Mouse (Mus musculus): ENCODE measurements around the gene Rpl5. TPM values are rescaled to one million over a fixed set of nuclear protein-coding genes. Genes with fewer than 3 reads are reported as not detected.
"Not testable (repeated sequence)": the region's sequence is repeated elsewhere in the genome, so short reads cannot be mapped to it uniquely, and the experiment has no call there.

The Rpl5 gene
- polyA plus RNA-seq, 1 experiment from 2014 or later = 65.2 TPM

GRCm38 (mm10) chr5:107873886-107874302 lies 26.4 kb upstream of the Rpl5 start:
- no peaks in the 10 kb centered on the region for H3K4me1 ChIP-seq
- 68% methylated on average over 7 of the region's 7 CpGs for WGBS
- H3K27ac ChIP-seq (replicated peaks) = no peak overlapping the region
- H3K9ac ChIP-seq (replicated peaks) = no peak overlapping the region
- peaks cover 6% of the 10 kb centered on the region for H3K27me3 ChIP-seq
- no peak for ATAC-seq (ENCODE audit: low FRiP score, low read depth)
- H3K36me3 ChIP-seq = no peaks in the 10 kb centered on the region
- no peaks in the 10 kb centered on the region for H3K9me3 ChIP-seq
- H3K4me2 ChIP-seq (replicated peaks) = no peak overlapping the region
- no peak overlapping the region for H3K4me3 ChIP-seq

- Histone ChIP-seq H3K4me1 (no peaks in the 10 kb centered on the region), H3K36me3 (no peaks in the 10 kb centered on the region), H3K4me3 (no peak within 1 kb of the TSS), H3K4me2 (replicated peaks) (no peak within 1 kb of the TSS), H3K27me3 (peaks cover 6% of the 10 kb centered on the region), H3K9me3 (no peaks in the 10 kb centered on the region), H3K9ac (replicated peaks) (no peak within 1 kb of the TSS), H3K27ac (replicated peaks) (no peak within 1 kb of the TSS)
- 52% methylated on average over 4 of the region's 4 CpGs for WGBS
- no peak for ATAC-seq (ENCODE audit: low FRiP score, low read depth)
These were observed 25.6 kb upstream of the Rpl5 start, which contains the start of gene Evi5 for GRCm38 (mm10) chr5:107874561-107875260. TSS of gene Evi5 (minus strand) at chr5:107875107.

GRCm38 (mm10) chr5:107875261-107875611 lies 25.1 kb upstream of the Rpl5 start:
- Histone ChIP-seq H3K9ac (replicated peaks) (no peak overlapping the region), H3K36me3 (no peaks in the 10 kb centered on the region), H3K4me1 (no peaks in the 10 kb centered on the region), H3K27me3 (peaks cover 4% of the 10 kb centered on the region), H3K4me2 (replicated peaks) (no peak overlapping the region), H3K9me3 (no peaks in the 10 kb centered on the region), H3K4me3 (no peak overlapping the region), H3K27ac (replicated peaks) (no peak overlapping the region)
- no peak for ATAC-seq (ENCODE audit: low FRiP score, low read depth)

GRCm38 (mm10) chr5:107877053-107877452 lies 23.2 kb upstream of the Rpl5 start:
- Histone ChIP-seq H3K4me3 (no peak overlapping the region), H3K4me2 (replicated peaks) (no peak overlapping the region), H3K4me1 (no peaks in the 10 kb centered on the region), H3K9me3 (no peaks in the 10 kb centered on the region), H3K27ac (replicated peaks) (no peak overlapping the region), H3K36me3 (no peaks in the 10 kb centered on the region), H3K9ac (replicated peaks) (no peak overlapping the region), H3K27me3 (no peaks in the 10 kb centered on the region)
- WGBS = 83% methylated on average over 1 of the region's 1 CpGs
- ATAC-seq (ENCODE audit: low FRiP score, low read depth) = no peak

GRCm38 (mm10) chr5:107880710-107881109 lies 19.6 kb upstream of the Rpl5 start:
- Histone ChIP-seq H3K36me3 (no peaks in the 10 kb centered on the region), H3K27me3 (no peaks in the 10 kb centered on the region), H3K27ac (replicated peaks) (no peak overlapping the region), H3K4me1 (no peaks in the 10 kb centered on the region), H3K4me2 (replicated peaks) (no peak overlapping the region), H3K9ac (replicated peaks) (no peak overlapping the region), H3K9me3 (no peaks in the 10 kb centered on the region), H3K4me3 (no peak overlapping the region)
- WGBS = 80% methylated on average over 5 of the region's 5 CpGs
- no peak for ATAC-seq (ENCODE audit: low FRiP score, low read depth)

- no peaks in the 10 kb centered on the region for H3K27me3 ChIP-seq
- no peaks in the 10 kb centered on the region for H3K9me3 ChIP-seq
- 65% methylated on average over 9 of the region's 9 CpGs for WGBS
- no peaks in the 10 kb centered on the region for H3K4me1 ChIP-seq
- H3K4me3 ChIP-seq = no peak overlapping the region
- no peak overlapping the region for H3K4me2 ChIP-seq (replicated peaks)
- no peak overlapping the region for H3K27ac ChIP-seq (replicated peaks)
- H3K36me3 ChIP-seq = no peaks in the 10 kb centered on the region
- no peak overlapping the region for H3K9ac ChIP-seq (replicated peaks)
- no peak for ATAC-seq (ENCODE audit: low FRiP score, low read depth)
These were observed 10.1 kb upstream of the Rpl5 start for GRCm38 (mm10) chr5:107889994-107890888.

GRCm38 (mm10) chr5:107891515-107891914 lies 8.8 kb upstream of the Rpl5 start:
- H3K4me1 ChIP-seq; H3K27me3 ChIP-seq; H3K9me3 ChIP-seq; H3K27ac ChIP-seq (replicated peaks); H3K9ac ChIP-seq (replicated peaks); ATAC-seq (ENCODE audit: low FRiP score, low read depth); H3K36me3 ChIP-seq; H3K4me2 ChIP-seq (replicated peaks); H3K4me3 ChIP-seq: not testable (repeated sequence)
- WGBS = no CpG with 5 or more reads among the region's 1 CpGs

GRCm38 (mm10) chr5:107894676-107895075 lies 5.6 kb upstream of the Rpl5 start:
- no peaks in the 10 kb centered on the region for H3K9me3 ChIP-seq
- ATAC-seq (ENCODE audit: low FRiP score, low read depth) = no peak
- no peak overlapping the region for H3K27ac ChIP-seq (replicated peaks)
- H3K27me3 ChIP-seq = 0 out of 2 replicates have a peak, but pooled peaks cover 3% of the 10 kb centered on the region
- 72% methylated on average over 7 of the region's 7 CpGs for WGBS
- no peak overlapping the region for H3K4me2 ChIP-seq (replicated peaks)
- no peaks in the 10 kb centered on the region for H3K36me3 ChIP-seq
- no peak overlapping the region for H3K4me3 ChIP-seq
- H3K9ac ChIP-seq (replicated peaks) = no peak overlapping the region
- H3K4me1 ChIP-seq = no peaks in the 10 kb centered on the region

- Histone ChIP-seq H3K27ac (replicated peaks) (no peak overlapping the region), H3K9ac (replicated peaks) (no peak overlapping the region), H3K4me3 (no peak overlapping the region), H3K4me1 (peaks cover under 1% of the 10 kb centered on the region; the same call in 1 of the 2 replicates), H3K36me3 (no peaks in the 10 kb centered on the region), H3K9me3 (no peaks in the 10 kb centered on the region), H3K27me3 (0 out of 2 replicates have a peak, but pooled peaks cover 3% of the 10 kb centered on the region), H3K4me2 (replicated peaks) (no peak overlapping the region)
- 72% methylated on average over 1 of the region's 1 CpGs for WGBS
- ATAC-seq (ENCODE audit: low FRiP score, low read depth) = no peak
These were observed 4.0 kb upstream of the Rpl5 start for GRCm38 (mm10) chr5:107896265-107896664.

- Histone ChIP-seq H3K4me3 (peak overlapping the region; percentile 99), H3K9me3 (no peaks in the 10 kb centered on the region), H3K4me1 (peaks cover 16% of the 10 kb centered on the region), H3K4me2 (replicated peaks) (peak overlapping the region; percentile 85), H3K9ac (replicated peaks) (peak overlapping the region; percentile 99), H3K27me3 (0 out of 2 replicates have a peak, but pooled peaks cover 3% of the 10 kb centered on the region), H3K36me3 (peaks cover 39% of the 10 kb centered on the region), H3K27ac (replicated peaks) (peak overlapping the region; percentile 89)
- WGBS = under 1% methylated on average over 23 of the region's 23 CpGs
- no peak; the same call in 1 of the 2 replicates for ATAC-seq (ENCODE audit: low FRiP score, low read depth)
These were observed 813 bp downstream of the Rpl5 start for GRCm38 (mm10) chr5:107901014-107901615.

- no peak overlapping the region for H3K4me3 ChIP-seq
- no peak overlapping the region for H3K9ac ChIP-seq (replicated peaks)
- no peak overlapping the region for H3K4me2 ChIP-seq (replicated peaks)
- H3K9me3 ChIP-seq = no peaks in the 10 kb centered on the region
- peaks cover 16% of the 10 kb centered on the region for H3K4me1 ChIP-seq
- ATAC-seq (ENCODE audit: low FRiP score, low read depth) = no peak
- WGBS = 83% methylated on average over 3 of the region's 3 CpGs
- peaks cover 71% of the 10 kb centered on the region for H3K36me3 ChIP-seq
- no peaks in the 10 kb centered on the region for H3K27me3 ChIP-seq
- no peak overlapping the region for H3K27ac ChIP-seq (replicated peaks)
These were observed 4.0 kb downstream of the Rpl5 start for GRCm38 (mm10) chr5:107904325-107904724.
